Mouse (Mus musculus) thymus, adult 2 months (tissue): ENCODE data around the gene Tbcc.
A peak's percentile ranks its signal among the peaks of the same experiment; 100 is the strongest.

Experiments
- CTCF ChIP-seq: fragments of 200-500 bp; IDR thresholded peaks from 2 replicates; pipeline ENCODE4 v1.5.1; 2012; ENCODE audit warnings: mild to moderate bottlenecking, control low read depth, low read length, moderate library complexity, borderline replicate concordance; ENCODE audit not compliant: control insufficient read depth, poor library complexity, insufficient read depth; ENCODE audit errors: extremely low read depth
- POLR2A ChIP-seq: fragments of 200-500 bp; IDR thresholded peaks from 2 replicates; pipeline ENCODE4 v1.6.1; 2012; ENCODE audit warnings: mild to moderate bottlenecking, low read length, control low read depth, moderate library complexity; ENCODE audit not compliant: control insufficient read depth, poor library complexity, insufficient read depth; ENCODE audit errors: extremely low read depth

DNA sequence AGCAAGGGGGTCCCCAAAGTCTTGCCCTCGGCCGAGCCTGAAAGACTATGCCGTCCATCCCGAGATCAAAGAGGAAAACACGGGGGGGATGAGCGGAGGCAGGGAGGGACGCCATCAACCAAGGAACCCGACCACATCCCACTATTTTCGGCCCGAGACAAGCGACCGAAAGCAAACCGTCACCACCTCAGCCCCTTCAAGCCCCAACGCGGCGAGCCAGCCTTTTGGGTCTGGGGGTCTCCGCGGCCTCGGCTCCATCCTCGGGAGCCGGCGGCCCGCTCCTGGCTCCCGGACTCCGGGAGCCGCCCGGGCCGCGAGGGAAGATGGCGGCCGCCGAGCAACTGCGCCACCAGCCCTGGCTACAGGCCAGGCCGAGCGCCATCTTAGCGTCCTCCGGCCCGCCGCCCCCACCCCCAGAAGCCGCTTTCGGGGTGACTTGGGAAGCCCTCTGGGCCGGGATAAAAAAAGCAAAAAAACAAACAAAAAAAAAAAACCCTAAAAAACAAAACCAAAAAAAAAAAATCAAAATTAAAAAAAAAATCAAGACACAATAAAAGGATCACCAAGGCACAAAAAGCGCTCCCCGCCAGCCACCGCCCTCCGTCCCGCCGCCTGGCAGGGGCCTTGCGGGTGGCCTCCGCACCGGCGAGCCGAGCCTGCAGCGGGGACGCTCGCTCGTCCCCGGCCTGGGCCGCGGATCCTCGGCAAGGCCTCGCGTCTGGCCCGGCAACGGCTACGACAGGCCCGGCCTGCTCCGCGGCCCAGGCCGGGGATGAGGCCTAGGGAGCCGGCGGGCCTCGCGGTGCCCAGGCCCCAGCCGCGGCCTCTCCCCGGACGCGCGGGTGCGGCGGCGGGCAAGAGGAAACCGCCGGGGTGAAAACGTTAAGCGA lies 33.8 kb upstream of the Tbcc start:
- TF ChIP-seq POLR2A (0 out of 2 replicates have a peak, but pooled peaks have one; percentile 37), CTCF (no peak)
